Mouse (Mus musculus): ENCODE measurements around the gene Espn.

Gene Espn

GRCm38 (mm10) chr4:152125161-152126025, 26.8 kb downstream of the Espn start:
- DNase-seq (ENCODE audit: low spot score in 2 of 2), result no peak

- no peak for DNase-seq (ENCODE audit: low spot score in 2 of 2)
These were observed 27.7 kb downstream of the Espn start for GRCm38 (mm10) chr4:152124361-152124961.

GRCm38 (mm10) chr4:152121183-152121505, 31.0 kb downstream of the Espn start:
- DNase-seq (ENCODE audit: low spot score in 2 of 2), result no peak

GRCm38 (mm10) chr4:152120311-152121182, 31.6 kb downstream of the Espn start:
- no peak for DNase-seq (ENCODE audit: low spot score in 2 of 2)

- peak in 1 of 2 experiments; percentile 56 for DNase-seq (ENCODE audit: low spot score in 2 of 2)
These were observed 32.5 kb downstream of the Espn start for GRCm38 (mm10) chr4:152119396-152120292.

- no peak for DNase-seq (ENCODE audit: low spot score in 2 of 2)
These were observed 34.6 kb downstream of the Espn start for GRCm38 (mm10) chr4:152117538-152117937.

GRCm38 (mm10) chr4:152115921-152116612, 36.1 kb downstream of the Espn start, which contains the start of gene Tnfrsf25:
TSS of gene Tnfrsf25 (plus strand) at chr4:152115934.
- DNase-seq (ENCODE audit: low spot score in 2 of 2), result no peak

- no peak for DNase-seq (ENCODE audit: low spot score in 2 of 2)
These were observed 38.1 kb downstream of the Espn start for GRCm38 (mm10) chr4:152114080-152114479.

GRCm38 (mm10) chr4:152112329-152112728, 39.8 kb downstream of the Espn start:
- DNase-seq (ENCODE audit: low spot score in 2 of 2), result no peak

- no peak for DNase-seq (ENCODE audit: low spot score in 2 of 2)
These were observed 41.5 kb downstream of the Espn start for GRCm38 (mm10) chr4:152110689-152111088.

GRCm38 (mm10) chr4:152109509-152109908, 42.7 kb downstream of the Espn start:
- no peak for DNase-seq (ENCODE audit: low spot score in 2 of 2)

GRCm38 (mm10) chr4:152108673-152109072, 43.5 kb downstream of the Espn start:
- no peak for DNase-seq (ENCODE audit: low spot score in 2 of 2)

GRCm38 (mm10) chr4:152107971-152108509, 44.1 kb downstream of the Espn start:
- DNase-seq (ENCODE audit: low spot score in 2 of 2), result peak; percentile 76

GRCm38 (mm10) chr4:152107493-152107892, 44.7 kb downstream of the Espn start:
- no peak for DNase-seq (ENCODE audit: low spot score in 2 of 2)

GRCm38 (mm10) chr4:152106746-152107145, 45.4 kb downstream of the Espn start:
- DNase-seq (ENCODE audit: low spot score in 2 of 2), result no peak

- peak in 1 of 2 experiments; percentile 79 for DNase-seq (ENCODE audit: low spot score in 2 of 2)
These were observed 49.1 kb downstream of the Espn start for GRCm38 (mm10) chr4:152103025-152103424.

GRCm38 (mm10) chr4:152101921-152102320, 50.2 kb downstream of the Espn start:
- no peak for DNase-seq (ENCODE audit: low spot score in 2 of 2)

GRCm38 (mm10) chr4:152101081-152101653, 51.0 kb downstream of the Espn start:
- DNase-seq (ENCODE audit: low spot score in 2 of 2), result no peak

GRCm38 (mm10) chr4:152100541-152100940, 51.6 kb downstream of the Espn start:
- DNase-seq (ENCODE audit: low spot score in 2 of 2), result peak; percentile 73 to 85
